Mouse (Mus musculus) frontal cortex, postnatal 36 days (tissue): Measurements from ENCODE around the gene Col9a2.

Experiments used
- DNase-seq, 2 experiments: peaks; one replicate each; pipeline ENCODE4 v3.0.0; 2022; ENCODE audit warnings: low spot score in 2 of 2

Gene Col9a2

GRCm38 (mm10) chr4:121077915-121078646, 38.9 kb downstream of the Col9a2 start:
- no peak for DNase-seq

- no peak for DNase-seq
Measured at GRCm38 (mm10) chr4:121080395-121080794, 41.2 kb downstream of the Col9a2 start.

GRCm38 (mm10) chr4:121084506-121084905, 45.3 kb downstream of the Col9a2 start:
- no peak for DNase-seq

DNA sequence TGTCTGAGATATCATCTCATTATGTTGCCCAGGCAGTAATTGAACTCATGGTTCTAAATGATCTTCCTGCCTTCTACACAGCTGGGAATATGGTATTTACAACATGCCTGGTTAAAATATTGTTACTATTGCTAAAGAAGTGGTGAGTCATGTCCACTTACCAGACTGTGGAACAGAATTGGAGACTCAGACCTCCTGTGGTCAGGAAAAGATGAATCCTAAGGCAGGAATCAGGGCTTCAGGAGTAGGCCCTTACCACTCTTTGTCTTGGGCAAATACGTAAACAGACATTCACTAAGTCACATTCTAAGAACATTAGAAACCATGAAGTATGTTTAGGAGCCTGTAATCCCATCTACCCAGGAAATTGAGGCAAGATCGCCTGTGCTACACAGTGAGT, 49.5 kb downstream of the Col9a2 start:
- DNase-seq, result no peak

GRCm38 (mm10) chr4:121090211-121090610, 51.0 kb downstream of the Col9a2 start:
- DNase-seq, result no peak

GRCm38 (mm10) chr4:121097650-121098378, 58.6 kb downstream of the Col9a2 start, which contains the start of gene Zmpste24:
Gene Zmpste24, minus strand, starts transcription at chr4:121098241.
- DNase-seq, result peak; percentile 88 to 94

- DNase-seq, result peak; percentile 60 to 84
Measured at GRCm38 (mm10) chr4:121103304-121103703, 64.1 kb downstream of the Col9a2 start.
